Mouse (Mus musculus) layer of hippocampus, postnatal 36 days (tissue): ENCODE data around the gene Serpinb13. TPM values are rescaled to one million over a fixed set of nuclear protein-coding genes. Genes with fewer than 3 reads are reported as not detected.
"Not testable (repeated sequence)": the region's sequence is repeated elsewhere in the genome, so short reads cannot be mapped to it uniquely, and the experiment has no call there.

Source experiments
- DNase-seq, 2 experiments: peaks; one replicate each; pipeline ENCODE4 v3.0.0; 2022
- total RNA-seq, 2 experiments: library from RNA; stranded (reverse); gene quantifications; 2 replicates each; pipeline ENCODE4 v1.2.3; 2021

The Serpinb13 gene
- not detected for total RNA-seq

DNA sequence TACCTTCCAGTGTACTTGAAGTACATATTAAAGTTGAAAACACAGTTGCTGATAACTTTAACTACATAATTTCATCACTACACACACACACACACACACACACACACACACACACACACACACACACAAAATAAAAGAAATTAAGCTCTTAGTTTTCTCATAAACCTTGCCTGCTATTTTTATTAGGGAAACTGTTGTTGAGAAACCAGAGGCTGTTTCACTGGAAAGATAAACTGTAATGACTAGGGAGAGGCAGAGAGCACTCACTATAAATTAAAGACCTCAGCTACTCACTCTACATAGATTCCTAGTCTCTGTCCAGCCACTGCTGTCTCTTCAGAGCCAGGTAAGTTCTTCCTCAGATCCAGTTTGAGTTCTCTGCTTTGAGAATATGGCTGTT, at the start of gene Serpinb13:
TSS of gene Serpinb13 (plus strand) at position 301 of the 400 bp plus-strand sequence.
- no peak for DNase-seq

DNA sequence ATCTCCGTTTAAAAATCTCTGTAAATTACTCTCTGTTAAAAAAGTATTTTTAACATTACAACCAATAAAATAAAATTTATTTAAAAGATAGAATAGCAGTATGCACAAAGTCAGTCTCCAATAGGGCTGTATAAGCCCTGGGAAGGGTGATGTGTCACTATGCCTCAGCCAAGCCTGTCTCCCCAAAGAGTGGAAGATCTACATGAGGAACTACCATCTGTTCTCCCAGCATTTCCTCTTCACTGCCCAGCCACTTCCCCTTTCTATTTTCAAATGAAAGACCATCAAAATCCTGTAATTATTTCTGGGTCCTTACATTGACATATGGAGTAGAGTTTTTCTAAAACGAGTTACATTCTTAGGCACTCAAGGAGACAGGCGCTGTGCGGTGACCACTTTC, 48.8 kb upstream of the Serpinb13 start:
- DNase-seq: no peak

GRCm38 (mm10) chr1:106933658-106934057, 47.1 kb upstream of the Serpinb13 start:
- DNase-seq: no peak

DNA sequence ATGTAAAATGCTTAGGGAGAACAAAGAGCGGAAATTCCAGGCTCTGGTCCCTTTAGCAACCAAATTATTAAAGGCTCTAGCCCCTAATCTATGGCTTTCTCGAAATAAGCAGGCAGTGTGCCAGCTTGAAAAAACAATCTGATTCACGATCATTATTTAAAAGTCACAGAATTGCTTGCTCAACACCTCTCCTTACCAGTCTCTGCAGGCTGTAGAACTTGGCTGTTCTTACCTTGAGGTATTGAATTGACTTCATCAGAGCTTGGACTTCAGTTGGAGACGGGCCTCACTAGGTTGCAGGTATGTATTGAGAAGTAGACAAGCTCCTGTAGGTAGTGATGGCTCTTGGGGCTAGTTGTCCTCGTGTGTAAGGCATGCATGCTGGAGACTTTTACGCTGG, 46.5 kb upstream of the Serpinb13 start, which contains the start of gene Serpinb12:
TSS of gene Serpinb12 (plus strand) at position 185 of the 400 bp plus-strand sequence.
- DNase-seq: no peak

DNA sequence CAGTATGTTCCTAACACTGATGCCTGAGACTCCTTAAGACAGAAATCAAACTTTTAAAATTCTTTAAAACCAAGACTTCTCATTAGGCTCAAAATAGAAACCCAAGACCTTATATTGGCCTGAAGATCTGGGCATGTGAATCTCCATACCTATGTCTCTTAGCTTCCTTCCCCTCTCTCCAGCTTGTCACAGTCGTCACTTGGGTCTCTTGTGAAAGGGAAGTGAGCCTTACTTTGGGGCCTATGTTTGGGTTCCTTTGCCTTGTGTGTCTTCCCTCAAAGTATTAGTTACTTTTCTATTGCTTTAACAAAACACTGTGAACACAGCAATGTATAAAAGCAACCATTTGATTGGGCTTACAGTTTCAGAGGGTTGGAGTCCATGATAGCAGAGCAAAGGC, 33.6 kb upstream of the Serpinb13 start:
- DNase-seq: no peak

- DNase-seq: no peak
Observed at GRCm38 (mm10) chr1:106959981-106960380, 20.8 kb upstream of the Serpinb13 start.

DNA sequence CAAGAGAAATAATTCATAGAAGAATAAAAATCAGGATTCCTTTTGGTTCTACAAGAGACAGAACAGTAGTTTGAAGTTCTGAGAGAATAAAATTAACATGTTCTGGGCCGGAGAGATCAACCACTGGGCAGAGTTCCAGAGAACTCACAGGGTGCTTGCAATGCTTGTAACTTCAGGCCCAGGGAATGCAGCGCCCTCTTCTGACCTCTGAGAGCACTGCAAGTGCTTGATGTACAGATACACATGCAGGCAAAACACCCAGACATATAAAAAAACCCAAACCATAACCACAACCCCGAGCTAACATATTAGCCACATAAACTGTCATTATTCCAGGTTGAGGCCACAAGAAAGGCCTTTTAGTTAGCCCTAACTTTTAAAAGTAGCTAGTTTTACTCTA, 19.8 kb upstream of the Serpinb13 start:
- no peak for DNase-seq

GRCm38 (mm10) chr1:106983092-106983491, 2.3 kb downstream of the Serpinb13 start:
- no peak for DNase-seq

DNA sequence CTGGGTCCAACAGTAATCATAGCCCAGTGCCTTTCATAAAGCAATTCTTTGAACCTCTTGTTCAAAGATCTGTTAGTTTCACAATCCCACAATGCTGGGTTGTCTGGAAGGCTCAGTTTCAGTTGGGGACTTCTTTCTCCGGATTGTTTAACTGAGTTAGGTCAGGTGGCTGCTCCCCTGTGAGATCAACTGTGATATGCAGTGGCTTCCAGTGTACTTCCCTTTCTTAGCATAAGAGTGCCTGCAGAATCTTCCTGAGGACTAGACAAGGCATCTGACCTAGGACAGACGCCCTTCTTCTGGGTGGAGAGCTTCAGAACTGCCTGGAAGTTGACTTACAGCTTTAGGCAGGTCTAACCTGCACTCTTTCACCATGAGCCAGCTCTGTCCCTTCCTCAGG, 3.1 kb downstream of the Serpinb13 start:
- DNase-seq: no peak

DNA sequence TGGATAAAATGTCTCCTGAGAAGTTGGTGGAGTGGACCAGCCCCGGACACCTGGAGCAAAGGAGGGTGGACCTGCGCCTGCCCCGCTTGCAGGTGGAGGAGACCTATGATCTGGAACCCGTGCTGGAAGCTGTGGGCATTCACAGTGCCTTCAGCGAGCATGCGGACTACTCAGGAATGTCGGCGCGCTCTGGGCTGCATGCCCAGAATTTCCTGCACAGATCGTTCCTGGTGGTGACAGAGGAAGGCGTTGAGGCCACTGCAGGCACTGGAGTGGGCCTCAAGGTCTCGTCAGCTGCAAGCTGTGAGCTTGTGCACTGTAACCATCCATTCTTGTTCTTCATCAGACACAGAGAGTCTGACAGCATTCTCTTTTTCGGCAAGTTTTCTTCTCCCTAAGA, 19.6 kb downstream of the Serpinb13 start:
- DNase-seq: peak in 1 of 2 experiments; percentile 6

DNA sequence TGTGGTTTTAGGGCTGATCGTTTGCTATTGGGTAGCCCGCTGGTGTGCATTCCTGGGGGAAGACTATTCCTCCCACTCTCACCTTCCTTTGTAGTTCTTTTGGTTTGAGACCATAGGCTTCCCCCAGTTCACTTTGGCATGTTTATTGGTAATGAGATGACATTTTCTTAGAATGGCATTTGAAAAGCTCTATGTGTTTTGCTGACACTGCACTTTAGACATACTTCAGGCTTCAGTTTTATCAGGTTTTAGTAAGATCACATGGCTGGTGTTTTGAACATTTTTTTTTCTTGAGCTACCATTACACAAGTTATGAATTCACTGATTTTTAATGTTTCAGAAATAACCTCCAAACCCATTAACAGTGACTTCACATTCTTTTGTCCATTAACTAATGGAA, 21.0 kb downstream of the Serpinb13 start:
- DNase-seq: no peak

DNA sequence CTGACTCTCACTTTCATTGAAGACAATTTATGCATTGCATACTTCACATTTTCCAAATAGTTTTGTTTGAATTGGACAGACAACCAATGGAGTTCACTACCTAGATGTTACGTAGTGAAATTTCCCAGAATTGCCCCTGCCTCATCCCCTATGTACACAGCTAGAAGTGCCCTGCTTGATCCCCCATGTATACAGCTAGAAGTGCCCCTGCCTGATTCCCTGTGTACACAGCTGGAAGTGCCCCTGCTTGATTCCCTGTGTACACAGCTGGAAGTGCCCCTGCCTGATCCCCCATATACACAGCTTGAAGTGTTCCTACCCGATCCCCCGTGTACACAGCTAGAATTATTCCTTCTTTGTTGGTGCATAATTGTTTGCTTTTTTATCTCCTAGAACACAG, 25.5 kb downstream of the Serpinb13 start:
- no peak for DNase-seq

DNA sequence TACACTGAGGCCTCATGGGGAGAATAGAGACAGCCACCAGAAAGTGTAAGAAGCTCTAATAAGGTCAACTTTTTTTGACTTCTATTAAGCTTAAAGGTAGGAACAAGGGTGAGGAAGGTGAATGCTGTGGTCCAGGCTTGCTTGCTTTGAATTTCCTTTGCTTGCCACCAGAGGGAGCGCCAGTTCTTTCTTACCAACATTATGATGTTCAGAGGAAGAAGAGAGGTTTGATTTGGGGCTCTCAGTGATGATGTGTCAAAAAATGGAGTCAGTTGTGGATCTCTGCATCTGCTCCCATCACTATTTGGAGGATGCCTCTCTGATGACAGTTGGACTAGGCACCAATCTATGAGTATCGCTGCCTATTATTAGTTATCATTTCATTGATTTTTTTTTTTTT, 33.7 kb downstream of the Serpinb13 start:
- DNase-seq: peak; percentile 7 to 12

- no peak for DNase-seq
Observed at GRCm38 (mm10) chr1:107015210-107015609, 34.4 kb downstream of the Serpinb13 start.

DNA sequence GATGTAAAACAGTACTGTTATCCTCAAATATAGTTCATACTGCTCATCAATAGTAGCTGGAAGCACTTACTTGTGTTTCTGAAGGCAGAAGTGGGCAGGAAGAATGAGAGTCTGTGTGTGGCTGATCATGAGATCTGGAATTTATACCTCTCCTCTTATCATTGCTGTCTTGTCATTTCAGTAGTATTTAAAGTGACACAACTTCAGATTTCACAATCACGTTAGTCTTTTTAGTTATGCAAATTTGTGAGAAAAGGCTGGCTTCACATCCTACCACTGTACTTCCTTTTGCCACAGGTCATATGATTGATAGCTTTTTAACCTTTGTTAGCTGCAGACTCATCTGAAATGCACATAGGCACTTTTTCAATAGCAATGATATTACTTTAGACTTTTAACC, 45.1 kb downstream of the Serpinb13 start:
- DNase-seq: no peak

- DNase-seq: not testable (repeated sequence)
Observed at GRCm38 (mm10) chr1:107034236-107034635, 53.5 kb downstream of the Serpinb13 start.

Other genes starting within 250 kb of the Serpinb13 start
- gene Kdsr, start 221.3 kb upstream of the Serpinb13 start, total RNA-seq: 10 to 100 TPM; 23.6 to 23.9 TPM
- 10 to 100 TPM; 60.8 to 61.6 TPM for gene Vps4b, start 184.3 kb upstream of the Serpinb13 start, total RNA-seq
- gene Serpinb5, start 119.8 kb upstream of the Serpinb13 start, total RNA-seq: not detected
- not detected for gene Serpinb12, start 46.5 kb upstream of the Serpinb13 start, total RNA-seq
- gene Serpinb3a, start 71.3 kb downstream of the Serpinb13 start, total RNA-seq: not detected
- not detected for gene Serpinb3d, start 102.5 kb downstream of the Serpinb13 start, total RNA-seq